Mouse (Mus musculus): ENCODE data around the gene Prl7a2. TPM values are rescaled to one million over a fixed set of nuclear protein-coding genes. Genes with fewer than 3 reads are reported as not detected.

The Prl7a2 gene
- polyA plus RNA-seq (2014; fragmentation: Nextera tagmentation; extraction: Ambion mirVana), result not detected in 2 replicates

DNA sequence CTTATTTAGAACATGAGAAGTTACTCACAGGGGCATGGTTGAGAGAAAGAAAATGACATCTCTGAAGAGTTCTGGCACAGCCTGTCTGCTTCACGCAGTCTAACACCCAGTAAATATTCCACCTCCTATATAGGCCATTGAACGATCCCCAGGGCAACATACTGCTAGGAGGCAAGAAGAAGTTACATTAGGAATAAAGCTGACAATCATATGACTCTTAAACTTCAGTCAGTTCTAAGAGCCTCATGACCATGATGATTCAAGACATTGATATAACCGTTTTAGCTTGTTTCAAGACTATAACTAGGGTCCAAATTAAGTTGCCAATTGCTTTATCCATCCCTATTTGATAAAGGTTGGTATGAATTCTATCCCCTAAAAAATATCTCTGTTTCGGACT is at the start of gene Prl7a2:
Gene Prl7a2 (minus strand): TSS at position 101 of the 400 bp plus-strand sequence.
- no peak for ATAC-seq (ENCODE audit: insufficient number of reproducible peaks, insufficient read depth, low FRiP score, low read depth)
- WGBS, result 68% methylated on average over 4 of the region's 4 CpGs

GRCm38 (mm10) chr13:27716636-27717035 is 48.8 kb upstream of the Prl7a2 start, which contains the start of gene Prl7d1:
Gene Prl7d1 (minus strand): TSS chr13:27716736.
- 80% methylated on average over 5 of the region's 5 CpGs for WGBS
- H3K36me3 ChIP-seq (ENCODE audit: control insufficient read depth, insufficient read depth, low read length), result no peaks in the 10 kb centered on the region
- H3K27me3 ChIP-seq (ENCODE audit: control insufficient read depth, insufficient read depth, low read length), result no peaks in the 10 kb centered on the region
- no peaks in the 10 kb centered on the region for H3K9me3 ChIP-seq (ENCODE audit: control insufficient read depth, low read length)
- H3K4me2 ChIP-seq (ENCODE audit: low read length), result no peak within 1 kb of the TSS
- ATAC-seq (ENCODE audit: insufficient number of reproducible peaks, insufficient read depth, low FRiP score, low read depth), result no peak
- H3K4me3 ChIP-seq (ENCODE audit: control insufficient read depth in 1 of 2, insufficient read depth in 1 of 2, low read depth in 1 of 2, low read length in 2 of 2), result no peak within 1 kb of the TSS
- H3K9ac ChIP-seq (ENCODE audit: low read length), result no peak within 1 kb of the TSS
- H3K4me1 ChIP-seq (ENCODE audit: control insufficient read depth in 2 of 2, insufficient read depth in 2 of 2, low read length in 2 of 2), result no peaks in the 10 kb centered on the region
- H3K27ac ChIP-seq (replicated peaks in 1 of 2; ENCODE audit: control insufficient read depth in 1 of 2, insufficient read depth in 1 of 2, low read depth in 2 of 2, low read length in 2 of 2), result no peak within 1 kb of the TSS

More for the DNA sequence above, at the start of gene Prl7a2:
- no peak within 1 kb of the TSS for H3K9ac ChIP-seq (ENCODE audit: low read length)
- H3K4me1 ChIP-seq (ENCODE audit: control insufficient read depth in 2 of 2, insufficient read depth in 2 of 2, low read length in 2 of 2), result no peaks in the 10 kb centered on the region
- H3K9me3 ChIP-seq (ENCODE audit: control insufficient read depth, low read length), result no peaks in the 10 kb centered on the region
- H3K4me2 ChIP-seq (ENCODE audit: low read length), result no peak within 1 kb of the TSS
- H3K36me3 ChIP-seq (ENCODE audit: control insufficient read depth, insufficient read depth, low read length), result no peaks in the 10 kb centered on the region
- no peak within 1 kb of the TSS for H3K27ac ChIP-seq (replicated peaks in 1 of 2; ENCODE audit: control insufficient read depth in 1 of 2, insufficient read depth in 1 of 2, low read depth in 2 of 2, low read length in 2 of 2)
- H3K27me3 ChIP-seq (ENCODE audit: control insufficient read depth, insufficient read depth, low read length), result no peaks in the 10 kb centered on the region
- H3K4me3 ChIP-seq (ENCODE audit: control insufficient read depth in 1 of 2, insufficient read depth in 1 of 2, low read depth in 1 of 2, low read length in 2 of 2), result no peak within 1 kb of the TSS

GRCm38 (mm10) chr13:27706521-27706920 is 38.7 kb upstream of the Prl7a2 start:
- 50% methylated on average over 2 of the region's 2 CpGs for WGBS
- Histone ChIP-seq H3K27ac (replicated peaks in 1 of 2; ENCODE audit: control insufficient read depth in 1 of 2, insufficient read depth in 1 of 2, low read depth in 2 of 2, low read length in 2 of 2) (no peak overlapping the region), H3K4me2 (ENCODE audit: low read length) (no peak overlapping the region), H3K9me3 (ENCODE audit: control insufficient read depth, low read length) (no peaks in the 10 kb centered on the region), H3K4me1 (ENCODE audit: control insufficient read depth in 2 of 2, insufficient read depth in 2 of 2, low read length in 2 of 2) (no peaks in the 10 kb centered on the region), H3K4me3 (ENCODE audit: control insufficient read depth in 1 of 2, insufficient read depth in 1 of 2, low read depth in 1 of 2, low read length in 2 of 2) (no peak overlapping the region), H3K27me3 (ENCODE audit: control insufficient read depth, insufficient read depth, low read length) (no peaks in the 10 kb centered on the region), H3K36me3 (ENCODE audit: control insufficient read depth, insufficient read depth, low read length) (no peaks in the 10 kb centered on the region), H3K9ac (ENCODE audit: low read length) (no peak overlapping the region)
- no peak for ATAC-seq (ENCODE audit: insufficient number of reproducible peaks, insufficient read depth, low FRiP score, low read depth)

- H3K27ac ChIP-seq (replicated peaks in 1 of 2; ENCODE audit: control insufficient read depth in 1 of 2, insufficient read depth in 1 of 2, low read depth in 2 of 2, low read length in 2 of 2), result no peak overlapping the region
- no peaks in the 10 kb centered on the region for H3K36me3 ChIP-seq (ENCODE audit: control insufficient read depth, insufficient read depth, low read length)
- H3K4me2 ChIP-seq (ENCODE audit: low read length), result no peak overlapping the region
- no peaks in the 10 kb centered on the region for H3K9me3 ChIP-seq (ENCODE audit: control insufficient read depth, low read length)
- WGBS, result 68% methylated on average over 2 of the region's 2 CpGs
- no peak for ATAC-seq (ENCODE audit: insufficient number of reproducible peaks, insufficient read depth, low FRiP score, low read depth)
- H3K27me3 ChIP-seq (ENCODE audit: control insufficient read depth, insufficient read depth, low read length), result no peaks in the 10 kb centered on the region
- no peak overlapping the region for H3K4me3 ChIP-seq (ENCODE audit: control insufficient read depth in 1 of 2, insufficient read depth in 1 of 2, low read depth in 1 of 2, low read length in 2 of 2)
- no peak overlapping the region for H3K9ac ChIP-seq (ENCODE audit: low read length)
- H3K4me1 ChIP-seq (ENCODE audit: control insufficient read depth in 2 of 2, insufficient read depth in 2 of 2, low read length in 2 of 2), result no peaks in the 10 kb centered on the region
Measured at GRCm38 (mm10) chr13:27660747-27661146, 7.1 kb downstream of the Prl7a2 start.

GRCm38 (mm10) chr13:27642393-27642792 is 25.4 kb downstream of the Prl7a2 start, which contains the start of gene Prl7a1:
Gene Prl7a1 (minus strand): TSS chr13:27642493.
- H3K4me2 ChIP-seq (ENCODE audit: low read length), result no peak within 1 kb of the TSS
- ATAC-seq (ENCODE audit: insufficient number of reproducible peaks, insufficient read depth, low FRiP score, low read depth), result no peak
- no peak within 1 kb of the TSS for H3K9ac ChIP-seq (ENCODE audit: low read length)
- WGBS, result 100% methylated on average over 3 of the region's 3 CpGs
- no peak within 1 kb of the TSS for H3K27ac ChIP-seq (replicated peaks in 1 of 2; ENCODE audit: control insufficient read depth in 1 of 2, insufficient read depth in 1 of 2, low read depth in 2 of 2, low read length in 2 of 2)
- no peaks in the 10 kb centered on the region for H3K9me3 ChIP-seq (ENCODE audit: control insufficient read depth, low read length)
- H3K4me3 ChIP-seq (ENCODE audit: control insufficient read depth in 1 of 2, insufficient read depth in 1 of 2, low read depth in 1 of 2, low read length in 2 of 2), result no peak within 1 kb of the TSS
- H3K27me3 ChIP-seq (ENCODE audit: control insufficient read depth, insufficient read depth, low read length), result no peaks in the 10 kb centered on the region
- no peaks in the 10 kb centered on the region for H3K36me3 ChIP-seq (ENCODE audit: control insufficient read depth, insufficient read depth, low read length)
- H3K4me1 ChIP-seq (ENCODE audit: control insufficient read depth in 2 of 2, insufficient read depth in 2 of 2, low read length in 2 of 2), result no peaks in the 10 kb centered on the region

- Histone ChIP-seq H3K27ac (replicated peaks in 1 of 2; ENCODE audit: control insufficient read depth in 1 of 2, insufficient read depth in 1 of 2, low read depth in 2 of 2, low read length in 2 of 2) (no peak within 1 kb of the TSS), H3K9ac (ENCODE audit: low read length) (no peak within 1 kb of the TSS), H3K4me2 (ENCODE audit: low read length) (no peak within 1 kb of the TSS), H3K4me3 (ENCODE audit: control insufficient read depth in 1 of 2, insufficient read depth in 1 of 2, low read depth in 1 of 2, low read length in 2 of 2) (no peak within 1 kb of the TSS), H3K27me3 (ENCODE audit: control insufficient read depth, insufficient read depth, low read length) (no peaks in the 10 kb centered on the region), H3K36me3 (ENCODE audit: control insufficient read depth, insufficient read depth, low read length) (no peaks in the 10 kb centered on the region), H3K4me1 (ENCODE audit: control insufficient read depth in 2 of 2, insufficient read depth in 2 of 2, low read length in 2 of 2) (no peaks in the 10 kb centered on the region), H3K9me3 (ENCODE audit: control insufficient read depth, low read length) (no peaks in the 10 kb centered on the region)
- no peak for ATAC-seq (ENCODE audit: insufficient number of reproducible peaks, insufficient read depth, low FRiP score, low read depth)
- WGBS, result 57% methylated on average over 4 of the region's 4 CpGs
Measured at GRCm38 (mm10) chr13:27610482-27610881, 57.4 kb downstream of the Prl7a2 start, which contains the start of gene Prl7b1. Gene Prl7b1 (minus strand): TSS chr13:27610582.

Other genes starting within 250 kb of the Prl7a2 start
- not detected in 2 replicates for gene Prl8a6, start 229.3 kb downstream of the Prl7a2 start, polyA plus RNA-seq (2014; fragmentation: Nextera tagmentation; extraction: Ambion mirVana)
- not detected in 2 replicates for gene Prl8a8, start 154.8 kb downstream of the Prl7a2 start, polyA plus RNA-seq (2014; fragmentation: Nextera tagmentation; extraction: Ambion mirVana)
- gene Prl8a9, start 103.4 kb downstream of the Prl7a2 start, polyA plus RNA-seq (2014; fragmentation: Nextera tagmentation; extraction: Ambion mirVana), result not detected in 2 replicates
- gene Prl8a1, start 85.9 kb downstream of the Prl7a2 start, polyA plus RNA-seq (2014; fragmentation: Nextera tagmentation; extraction: Ambion mirVana), result not detected in 2 replicates
- not detected in 2 replicates for gene Prl7b1, start 57.5 kb downstream of the Prl7a2 start, polyA plus RNA-seq (2014; fragmentation: Nextera tagmentation; extraction: Ambion mirVana)
- gene Prl7a1, start 25.5 kb downstream of the Prl7a2 start, polyA plus RNA-seq (2014; fragmentation: Nextera tagmentation; extraction: Ambion mirVana), result not detected in 2 replicates
- not detected in 2 replicates for gene Prl7d1, start 48.7 kb upstream of the Prl7a2 start, polyA plus RNA-seq (2014; fragmentation: Nextera tagmentation; extraction: Ambion mirVana)
- gene Prl7c1, start 112.8 kb upstream of the Prl7a2 start, polyA plus RNA-seq (2014; fragmentation: Nextera tagmentation; extraction: Ambion mirVana), result not detected in 2 replicates
- not detected in 2 replicates for gene Prl2a1, start 133.6 kb upstream of the Prl7a2 start, polyA plus RNA-seq (2014; fragmentation: Nextera tagmentation; extraction: Ambion mirVana)
- not detected in 2 replicates for gene Prl2c1, start 181.3 kb upstream of the Prl7a2 start, polyA plus RNA-seq (2014; fragmentation: Nextera tagmentation; extraction: Ambion mirVana)